Mouse (Mus musculus) spleen, postnatal 36 days (tissue): Measurements from ENCODE around the gene Nacc1.
"Not testable (repeated sequence)": the region's sequence is repeated elsewhere in the genome, so short reads cannot be mapped to it uniquely, and the experiment has no call there.

Experiments used
- DNase-seq, 2 experiments: peaks; one replicate each; pipeline ENCODE4 v3.0.0; 2022; ENCODE audit warnings: low spot score in 2 of 2, mixed read lengths in 1 of 2

Gene Nacc1

DNA sequence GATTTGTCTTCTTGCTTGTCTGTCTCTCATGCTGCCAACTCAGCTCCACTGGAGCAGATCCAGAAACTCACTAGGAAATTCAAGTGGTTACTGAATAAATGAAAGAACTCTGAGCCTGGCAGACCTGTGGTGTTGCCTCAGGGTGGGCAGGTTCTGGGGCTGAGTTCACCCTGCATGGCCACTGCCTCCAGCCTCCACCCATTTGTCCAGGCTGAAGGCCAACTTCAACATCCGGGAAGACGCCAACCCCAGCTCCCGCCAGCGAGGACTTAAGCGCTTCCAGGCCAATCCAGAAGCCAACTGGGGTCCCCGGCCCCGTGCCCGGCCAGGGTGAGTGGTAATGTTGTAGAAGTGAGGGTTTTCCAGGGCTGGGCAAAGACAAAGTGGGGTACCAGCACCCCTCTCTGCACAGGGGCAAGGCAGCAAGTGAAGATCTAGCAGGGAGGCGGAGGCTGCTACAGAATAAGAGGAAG, 11.3 kb upstream of the Nacc1 start:
- DNase-seq: peak; percentile 12 to 34

DNA sequence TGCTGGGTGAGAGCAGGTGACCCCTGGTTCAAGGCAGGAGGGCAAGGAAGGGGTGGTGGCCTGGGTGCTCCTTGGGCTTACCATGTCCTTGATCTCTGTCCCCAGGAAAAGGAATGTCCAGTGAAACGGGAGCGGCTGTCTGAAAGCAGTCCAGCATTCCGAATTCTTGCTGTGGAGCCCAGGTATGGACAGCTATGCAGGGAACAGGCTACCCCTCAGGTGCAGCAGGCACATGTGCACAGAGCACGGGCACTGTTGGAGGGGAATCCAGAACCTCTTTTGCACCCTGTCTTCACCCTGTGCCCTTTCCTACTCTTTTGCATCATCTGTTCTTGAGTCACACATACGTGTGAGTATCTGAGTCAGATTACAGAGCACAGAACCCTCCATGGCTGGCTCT, 10.6 kb upstream of the Nacc1 start:
- no peak for DNase-seq

DNA sequence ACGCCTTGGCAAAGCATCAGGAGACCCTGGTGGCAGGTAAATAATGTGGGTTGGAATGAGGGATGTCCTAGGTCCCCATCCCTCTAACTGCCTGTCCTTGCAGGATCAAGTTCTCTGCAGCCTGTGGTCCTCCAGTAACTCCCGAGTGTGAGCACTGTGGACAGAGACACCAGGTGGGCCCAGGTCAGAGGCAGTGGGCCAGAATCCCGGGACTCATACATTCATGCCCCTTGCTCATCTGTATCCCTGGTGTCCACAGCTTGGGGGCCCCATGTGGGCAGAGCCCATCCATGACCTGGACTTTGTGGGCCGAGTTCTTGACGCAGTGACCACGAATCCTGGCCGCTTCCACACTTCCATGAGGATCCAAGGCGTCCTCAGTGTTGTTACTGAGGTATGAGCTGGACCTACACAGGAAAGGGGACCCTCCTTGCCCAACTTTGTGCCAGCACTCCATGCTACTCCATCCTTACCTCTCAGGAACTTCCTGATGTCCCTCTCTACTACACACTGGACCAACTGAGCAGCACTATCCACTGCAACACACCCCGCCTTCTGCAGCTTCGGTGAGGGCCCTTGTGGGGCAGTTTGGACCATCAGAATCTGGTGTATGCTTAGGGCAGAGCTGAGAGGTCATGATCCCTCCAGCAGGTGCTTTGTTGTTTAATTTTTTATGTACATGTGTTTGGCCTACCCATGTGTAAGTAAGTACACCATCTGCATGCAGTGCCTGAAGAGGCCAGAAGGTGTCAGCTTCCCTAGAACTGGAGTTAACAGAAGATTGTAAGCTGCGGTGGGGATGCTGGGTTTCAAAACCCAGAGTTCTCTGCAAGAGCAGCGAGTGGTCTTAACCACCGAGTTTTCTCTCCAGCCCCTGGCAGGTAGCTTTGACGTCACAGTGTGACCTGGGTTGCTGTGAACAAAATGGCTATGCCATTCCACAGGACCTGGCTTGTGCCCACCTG, 9.8 kb upstream of the Nacc1 start:
- DNase-seq: peak; percentile 53 to 66

DNA sequence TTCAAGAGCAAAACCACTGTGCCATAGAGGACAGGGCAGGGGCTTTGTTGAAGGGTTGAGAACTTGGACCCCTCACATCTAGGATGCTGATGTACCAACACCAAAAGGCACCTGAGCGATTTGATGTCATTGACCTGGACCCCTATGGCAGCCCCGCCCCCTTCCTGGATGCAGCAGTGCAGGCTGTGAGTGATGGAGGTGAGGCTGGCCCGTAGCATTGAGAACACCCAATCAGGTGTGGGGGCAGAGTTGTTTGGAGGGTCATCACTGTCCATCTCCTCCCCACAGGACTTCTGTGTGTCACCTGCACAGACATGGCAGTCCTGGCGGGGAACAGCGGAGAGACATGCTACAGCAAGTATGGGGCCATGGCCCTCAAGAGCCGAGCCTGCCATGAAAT, 7.5 kb upstream of the Nacc1 start:
- DNase-seq: no peak

DNA sequence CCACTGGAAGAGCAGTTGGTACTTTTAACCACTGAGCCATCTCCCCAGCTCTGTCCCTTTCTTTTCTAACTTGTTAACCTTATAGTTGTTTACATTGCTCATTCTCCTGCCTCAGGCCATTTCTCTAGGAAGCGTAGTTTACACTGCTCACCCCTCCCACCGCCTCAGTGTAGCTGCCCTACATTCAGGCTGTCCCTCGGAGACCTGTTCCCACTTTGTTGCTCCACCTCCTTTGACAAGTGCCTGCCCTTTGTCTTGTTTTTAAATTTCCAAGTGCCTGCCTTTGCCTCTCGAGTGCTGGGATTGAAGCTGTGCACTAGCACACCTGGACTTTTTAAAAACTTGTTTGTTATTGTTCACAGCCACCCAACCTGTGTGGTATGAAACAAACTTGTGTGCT, 5.7 kb upstream of the Nacc1 start:
- no peak for DNase-seq

DNA sequence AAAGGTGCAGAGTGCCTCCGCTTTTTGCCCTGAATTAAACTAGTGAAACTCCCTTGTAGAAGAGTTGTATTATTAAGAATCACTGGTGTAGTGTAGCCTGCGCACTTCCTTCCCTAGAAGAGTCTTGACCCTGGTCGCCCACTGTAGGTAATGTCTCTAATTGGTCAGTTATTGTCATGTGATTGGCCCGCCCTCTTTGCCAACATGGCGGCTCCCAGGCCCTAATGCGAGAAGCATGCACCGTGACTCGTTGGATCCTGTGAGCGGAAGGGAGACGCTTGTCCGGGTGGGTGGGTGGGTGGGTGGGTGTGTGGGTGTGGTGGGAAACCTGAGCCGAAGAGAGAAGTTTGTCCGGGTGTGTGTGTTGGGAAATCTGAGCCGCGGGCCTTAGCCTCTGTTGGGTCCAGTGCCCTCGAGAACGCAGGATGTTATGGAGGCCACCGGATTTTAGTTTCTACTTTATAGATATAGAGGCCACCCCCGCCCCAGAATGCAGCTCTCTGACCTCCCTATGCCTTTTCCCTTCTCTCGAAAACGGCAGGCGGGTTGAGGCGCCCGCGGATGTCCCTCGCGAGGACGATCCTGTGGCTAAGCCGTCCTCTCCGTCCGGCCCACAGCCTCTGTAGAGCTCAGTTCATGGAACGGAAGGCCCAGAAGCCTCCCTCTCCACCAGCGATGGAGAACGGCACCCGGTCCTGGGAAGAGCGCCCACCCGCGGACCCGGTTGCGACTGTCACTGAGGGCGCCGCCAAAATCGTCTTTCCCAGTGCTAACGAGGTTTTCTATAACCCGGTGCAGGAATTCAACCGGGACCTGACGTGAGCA, 1.6 kb upstream of the Nacc1 start:
- DNase-seq: peak; percentile 89 to 92

DNA sequence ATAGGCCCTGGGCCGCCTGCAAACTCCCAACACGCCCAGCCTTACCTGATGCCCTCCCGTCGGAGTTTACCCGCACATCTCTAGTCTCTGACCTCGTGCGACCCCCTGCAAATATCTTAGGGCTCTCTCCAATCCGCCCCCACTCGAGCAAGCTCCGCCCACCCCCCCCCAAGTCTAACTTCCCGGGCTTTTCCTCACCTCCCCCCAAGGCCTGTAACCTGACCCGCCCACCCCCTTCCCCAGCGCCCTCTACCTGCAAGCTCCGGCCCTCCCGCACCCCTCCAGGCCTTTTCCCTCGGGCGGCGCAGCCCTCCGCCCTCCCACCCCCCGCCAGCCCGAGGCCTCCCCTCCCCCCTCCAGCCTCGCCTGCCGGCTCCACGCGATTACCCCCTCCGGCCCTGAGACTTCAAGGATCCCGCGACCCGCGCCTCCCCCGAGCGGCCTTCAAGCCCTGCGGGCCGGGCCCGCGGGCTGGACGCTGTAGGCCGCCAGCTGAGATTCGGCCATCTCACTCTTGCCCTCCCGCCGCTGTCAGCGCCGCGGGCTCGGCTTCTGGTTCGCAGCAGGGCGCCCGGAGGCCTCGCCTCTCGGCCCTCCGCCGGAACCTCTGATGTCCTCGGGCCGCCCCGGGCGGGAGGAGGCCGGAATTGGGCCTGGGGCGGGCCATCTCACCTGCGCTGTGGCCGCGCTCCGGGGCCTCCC, 508 bp downstream of the Nacc1 start:
- DNase-seq: peak in 1 of 2 experiments; percentile 25

DNA sequence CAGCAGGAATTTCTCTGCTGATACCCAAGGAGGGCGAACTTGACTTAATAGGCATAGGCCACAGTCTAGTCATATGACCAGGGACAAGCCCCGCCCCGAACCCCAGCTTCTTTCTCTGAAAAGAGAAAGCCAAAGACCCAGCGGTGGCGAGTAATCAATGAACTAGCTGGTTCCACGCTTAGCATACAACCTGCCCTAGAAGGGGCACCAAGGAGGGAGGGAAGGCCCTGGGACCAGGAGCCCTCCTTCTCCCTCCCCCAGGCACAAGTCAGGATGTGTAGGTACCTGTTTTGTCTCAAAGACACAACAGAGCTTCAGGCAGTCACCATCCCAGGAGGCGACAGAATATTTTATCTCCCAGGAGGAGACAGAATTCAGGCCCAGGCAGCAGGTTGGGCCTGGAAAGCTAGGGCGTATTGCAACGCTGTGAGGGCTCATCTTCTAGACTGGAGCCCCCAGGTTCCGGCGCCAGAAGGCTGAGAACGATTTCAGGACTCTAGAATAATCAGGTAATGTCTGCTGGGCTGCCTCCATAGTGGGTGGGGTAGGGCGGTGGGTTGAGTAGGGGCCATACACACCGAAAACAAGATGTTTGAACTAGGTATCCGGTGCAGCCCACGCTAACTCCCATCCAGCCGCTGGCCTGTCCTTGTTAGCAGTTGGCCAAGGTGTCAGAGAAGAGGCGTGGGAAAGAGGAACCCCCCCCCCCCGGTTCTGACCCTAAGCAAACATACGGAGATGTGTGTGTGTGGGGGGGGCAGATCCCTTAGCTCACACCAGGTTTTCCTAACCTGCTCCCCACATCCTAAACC, 1.3 kb downstream of the Nacc1 start, which contains the start of gene Trmt1:
Trmt1 (plus strand) TSS at position 117 of the 812 bp plus-strand sequence.
- peak; percentile 36 to 63 for DNase-seq

DNA sequence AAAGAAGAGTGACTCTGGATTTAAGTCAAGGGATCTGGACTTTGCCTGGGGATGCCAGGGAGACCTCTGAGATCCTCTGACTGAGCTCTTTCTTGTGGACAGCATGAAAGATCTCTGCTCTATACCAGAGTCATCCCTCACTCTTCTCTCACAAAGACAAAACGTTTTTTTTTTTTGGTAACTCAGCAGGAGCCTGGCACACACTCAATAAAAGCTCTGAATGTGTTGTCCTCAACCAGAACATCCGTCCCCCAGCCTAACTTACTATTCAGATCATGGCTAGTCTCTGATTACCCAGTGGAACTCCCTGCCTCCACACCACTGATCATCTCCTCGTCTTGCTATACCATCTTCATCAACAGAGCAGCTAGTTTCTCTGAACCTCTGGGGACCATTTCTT, 3.1 kb downstream of the Nacc1 start:
- no peak for DNase-seq

DNA sequence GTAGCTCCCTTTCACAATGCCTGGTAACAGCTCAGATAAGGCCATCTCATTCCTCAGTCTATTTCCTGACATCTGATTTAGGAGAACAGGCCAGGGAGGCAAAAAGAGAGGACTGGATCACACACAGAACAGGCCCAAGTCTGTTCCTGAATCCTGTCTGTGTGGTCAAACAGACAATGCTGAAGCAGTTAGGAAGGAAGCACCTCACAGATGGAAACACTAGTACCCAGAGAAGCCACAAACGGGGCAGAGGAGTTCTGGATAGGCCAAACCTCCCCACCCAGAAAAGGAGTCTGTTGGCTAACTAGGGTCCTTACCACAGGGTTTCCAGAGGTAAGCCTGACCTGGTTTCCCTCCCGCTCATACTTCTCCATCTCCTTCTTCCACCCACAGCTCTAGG, 5.4 kb downstream of the Nacc1 start:
- DNase-seq: no peak

DNA sequence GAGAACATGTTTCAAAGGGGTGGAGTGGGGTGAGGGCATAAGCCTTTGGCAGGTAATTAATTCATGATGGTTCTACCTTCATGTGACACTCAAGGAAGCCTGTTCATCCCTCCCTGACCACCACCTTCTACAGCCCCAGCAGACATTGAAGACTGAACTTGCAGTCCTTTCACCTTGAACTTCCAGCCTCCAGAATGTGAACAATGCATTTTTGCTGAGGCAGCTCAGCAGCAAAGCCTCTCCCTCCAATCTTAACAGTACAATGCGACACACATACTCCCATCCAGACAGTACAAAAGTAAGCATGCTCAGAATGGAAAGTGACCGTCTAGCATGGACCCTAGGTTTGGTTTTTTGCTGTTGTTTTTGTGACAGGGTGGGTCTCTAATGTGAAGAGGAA, 6.2 kb downstream of the Nacc1 start:
- DNase-seq: no peak

DNA sequence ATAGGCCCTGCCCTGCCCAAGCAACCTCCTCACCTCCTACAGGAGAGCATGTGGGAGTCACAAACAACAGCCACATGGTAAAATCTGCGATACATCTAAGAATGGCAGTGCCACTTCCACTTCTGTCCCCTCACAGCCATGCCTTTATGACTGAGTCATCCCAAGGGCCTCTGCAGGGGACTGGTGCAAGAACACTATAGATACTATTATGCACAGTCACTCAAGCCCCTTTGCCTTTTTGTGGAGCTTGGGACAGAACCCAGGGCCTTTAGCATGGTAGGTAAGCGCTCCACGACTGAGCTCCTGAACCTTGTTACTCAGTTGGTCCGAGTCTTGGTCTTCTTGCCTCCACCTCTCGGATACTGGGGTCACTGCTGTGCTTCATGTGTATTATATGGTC, 10.4 kb downstream of the Nacc1 start:
- no peak for DNase-seq

DNA sequence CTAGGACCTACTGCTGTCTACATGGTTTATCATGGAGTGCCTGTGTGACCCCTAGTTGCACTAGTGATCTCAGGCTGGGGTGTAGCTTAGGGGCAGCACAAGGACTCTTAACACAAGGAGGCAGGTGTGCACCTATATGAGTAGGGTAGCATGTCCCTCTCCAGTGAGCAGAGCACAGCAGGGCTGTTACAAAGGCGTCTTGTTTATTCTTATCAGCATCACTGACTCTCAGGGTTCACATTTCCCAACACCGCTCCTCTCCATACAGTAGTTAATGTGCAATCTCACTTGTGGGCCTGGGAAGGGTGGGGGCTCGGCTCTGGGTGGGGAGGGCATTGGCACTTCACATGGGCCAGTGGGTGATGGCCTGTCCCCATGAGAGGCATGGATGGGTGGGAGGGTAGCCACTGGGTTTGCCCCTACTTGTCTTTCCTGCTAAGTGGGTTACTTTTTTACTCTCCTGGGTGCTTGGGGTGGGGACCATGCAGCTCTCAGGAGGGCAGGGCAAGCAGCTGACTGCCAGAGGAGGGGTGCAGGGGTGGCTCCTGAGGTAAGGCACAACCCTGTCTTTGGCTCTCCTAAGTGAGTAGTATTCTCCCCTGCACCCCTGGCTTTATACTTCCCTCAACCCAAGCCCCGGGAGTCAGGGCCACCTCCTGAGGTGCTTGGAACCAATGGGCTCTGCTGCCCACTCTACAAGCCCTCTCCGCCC, 17.2 kb downstream of the Nacc1 start:
- not testable (repeated sequence) for DNase-seq

DNA sequence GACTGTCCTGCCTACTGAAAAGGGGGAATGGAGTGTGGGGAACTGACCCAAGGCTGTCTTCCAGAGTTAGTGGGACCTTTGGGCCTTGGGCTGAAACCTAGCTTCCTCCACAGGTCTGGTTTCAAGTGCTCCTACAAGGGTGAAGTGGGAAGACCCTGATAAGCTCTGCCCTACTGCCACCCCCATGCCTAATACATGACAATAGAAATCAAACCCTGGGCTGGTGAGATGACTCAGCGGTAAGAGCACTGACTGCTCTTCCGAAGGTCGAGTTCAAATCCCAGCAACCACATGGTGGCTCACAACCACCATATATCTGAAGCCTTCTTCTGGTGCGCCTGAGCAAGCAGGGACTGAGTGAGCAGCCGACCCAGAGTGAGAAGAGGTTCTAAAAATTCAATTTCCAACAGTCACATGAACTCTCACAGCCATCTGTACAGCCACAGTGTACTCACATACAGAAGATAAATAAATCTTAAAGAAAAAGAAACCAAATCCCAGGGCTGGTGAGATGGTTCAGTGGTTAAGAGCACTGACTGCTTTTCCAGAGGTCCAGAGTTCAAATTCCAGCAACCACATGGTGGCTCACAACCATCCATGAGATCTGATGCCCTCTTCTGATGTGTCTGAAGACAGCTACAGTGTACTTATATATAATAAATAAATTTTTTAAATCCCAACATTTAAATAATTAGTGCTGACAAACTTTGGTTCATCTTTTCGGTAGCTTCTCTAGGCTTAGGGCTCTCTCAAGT, 18.8 kb downstream of the Nacc1 start:
- DNase-seq: no peak

DNA sequence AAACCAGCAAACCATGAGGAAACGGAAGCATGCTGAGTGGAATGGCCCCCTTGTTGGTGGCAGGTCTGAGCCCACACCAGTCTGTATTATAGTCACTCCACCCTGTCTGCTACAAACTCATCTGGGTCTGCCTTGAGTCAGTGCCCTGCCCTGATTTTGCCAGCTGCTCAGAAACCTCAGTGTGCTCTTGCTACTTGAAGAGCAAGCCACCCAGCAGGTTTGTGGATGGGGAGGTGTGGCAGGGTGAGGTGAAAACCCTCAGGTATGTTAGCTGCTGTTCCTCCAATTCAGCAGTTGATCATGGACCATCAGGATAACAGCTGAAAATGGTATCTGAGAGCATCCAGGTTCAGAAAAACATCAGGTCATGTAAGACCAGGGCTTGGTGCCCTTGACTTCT, 19.6 kb downstream of the Nacc1 start:
- no peak for DNase-seq

DNA sequence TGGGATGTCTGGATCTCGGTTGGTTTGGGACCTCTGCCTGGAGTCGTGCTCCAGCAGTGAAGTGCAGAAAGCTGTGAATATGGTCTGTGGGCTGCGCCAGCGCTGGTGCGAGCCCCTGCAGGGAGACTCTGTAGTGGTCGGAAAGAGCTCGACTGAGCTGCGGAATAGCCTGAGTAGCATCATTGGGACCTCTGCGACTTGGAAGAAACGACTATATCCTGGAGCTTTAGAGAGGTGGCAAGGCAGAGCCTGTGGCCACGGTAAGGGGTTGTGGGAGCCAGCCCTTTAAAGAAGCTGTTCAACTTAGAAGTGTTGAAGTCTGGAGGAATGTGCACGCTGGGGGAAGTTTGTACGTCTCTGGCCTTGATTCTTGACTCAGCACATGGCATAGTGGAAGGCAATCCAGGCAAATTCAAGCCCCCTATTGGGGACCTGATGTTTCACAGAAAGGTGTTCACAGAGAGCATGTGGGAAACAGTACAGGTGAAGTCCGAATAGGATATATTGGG, 22.2 kb downstream of the Nacc1 start:
- DNase-seq: peak in 1 of 2 experiments; percentile 18

DNA sequence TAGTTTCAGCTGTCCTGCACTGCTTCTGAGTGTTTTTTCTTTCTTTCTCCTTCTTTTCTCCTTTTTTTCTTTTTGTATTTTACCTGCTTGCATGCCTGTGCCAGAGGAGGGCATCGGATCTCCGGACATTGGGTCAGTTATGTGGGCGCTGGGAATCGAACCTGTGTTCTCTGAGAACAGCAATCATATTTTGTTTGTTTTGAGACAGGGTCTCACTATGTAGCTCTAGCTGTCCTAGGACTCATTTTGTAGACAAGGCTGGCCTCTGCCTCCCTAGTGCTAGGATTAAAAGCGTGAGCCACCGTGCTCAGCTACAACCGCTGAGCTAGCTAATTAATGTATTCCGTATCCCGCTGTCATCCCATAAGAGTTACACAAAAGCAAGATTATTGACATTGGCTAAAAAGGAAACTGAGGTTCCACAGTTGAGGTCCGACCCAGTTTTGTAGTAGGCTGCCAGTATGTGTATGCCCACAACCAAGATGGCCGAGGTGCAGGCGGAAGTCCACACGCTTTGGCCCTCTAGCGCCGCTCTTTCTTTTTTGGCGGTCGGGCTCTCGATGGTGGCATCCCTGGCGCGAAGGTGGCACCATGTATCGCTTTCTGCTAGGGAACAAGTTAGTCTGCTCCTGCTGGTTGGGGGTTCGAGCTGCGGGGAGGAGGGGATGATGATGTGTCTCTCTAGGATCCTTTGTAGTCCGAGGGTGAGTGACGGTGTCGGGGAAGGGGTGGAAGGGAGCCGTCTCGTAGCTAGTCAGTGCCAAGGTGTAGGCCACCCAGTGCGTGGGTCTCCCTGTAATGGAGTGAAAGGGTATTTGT, 22.9 kb downstream of the Nacc1 start:
- DNase-seq: peak; percentile 82 to 88
